Mouse (Mus musculus) ES-CJ7 (cell line): ENCODE results near the gene Sv2b.
"Not testable (repeated sequence)": the region's sequence is repeated elsewhere in the genome, so short reads cannot be mapped to it uniquely, and the experiment has no call there.

Experiments used
- DNase-seq: peaks from one replicate; pipeline ENCODE4 v3.0.0; 2011; ENCODE audit warnings: low read depth, low spot score

The Sv2b gene

DNA sequence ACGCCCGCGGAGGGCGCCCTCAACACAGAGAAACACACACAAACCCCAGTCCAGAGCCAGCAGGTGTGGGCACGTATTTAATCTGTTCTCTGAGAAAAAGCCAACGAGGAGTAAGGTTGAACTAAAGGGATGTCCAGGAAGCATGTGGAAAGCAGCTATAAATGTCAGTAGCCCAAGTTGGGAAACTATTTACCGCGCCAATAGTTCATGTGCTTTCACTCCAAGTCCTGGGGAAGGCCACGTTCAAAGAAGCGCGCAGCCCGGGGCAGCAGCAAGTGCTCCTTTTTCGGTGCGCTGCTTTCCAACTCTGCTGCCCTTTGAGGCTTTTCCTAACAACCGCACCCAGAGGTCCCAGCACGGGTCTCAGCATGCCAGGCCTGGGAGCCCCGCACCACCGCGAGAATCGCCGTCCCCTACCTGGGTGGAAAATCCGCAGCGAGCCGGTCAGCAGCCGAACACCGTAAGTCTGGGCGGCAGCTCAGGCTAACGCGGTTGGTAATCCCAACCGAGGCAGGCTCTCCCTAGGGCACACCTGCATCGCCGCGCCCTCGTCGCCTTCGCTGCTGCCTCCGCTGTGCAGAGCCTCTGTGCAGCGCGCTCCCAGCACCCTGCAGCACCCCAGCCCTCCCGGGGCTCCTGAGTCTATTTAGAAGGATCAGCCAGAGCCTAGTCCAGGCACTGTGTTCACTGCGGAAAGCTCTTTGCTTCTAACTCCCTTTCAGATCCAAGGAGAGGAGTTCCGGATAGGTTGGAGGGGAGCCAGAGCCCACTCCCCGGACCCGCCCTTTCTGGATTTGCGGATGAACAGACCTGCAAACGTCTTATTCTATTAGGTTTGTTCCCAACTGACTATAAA, at the start of gene Sv2b:
TSS of gene Sv2b (minus strand) at position 806 of the 856 bp plus-strand sequence.
- peak; percentile 19 for DNase-seq

DNA sequence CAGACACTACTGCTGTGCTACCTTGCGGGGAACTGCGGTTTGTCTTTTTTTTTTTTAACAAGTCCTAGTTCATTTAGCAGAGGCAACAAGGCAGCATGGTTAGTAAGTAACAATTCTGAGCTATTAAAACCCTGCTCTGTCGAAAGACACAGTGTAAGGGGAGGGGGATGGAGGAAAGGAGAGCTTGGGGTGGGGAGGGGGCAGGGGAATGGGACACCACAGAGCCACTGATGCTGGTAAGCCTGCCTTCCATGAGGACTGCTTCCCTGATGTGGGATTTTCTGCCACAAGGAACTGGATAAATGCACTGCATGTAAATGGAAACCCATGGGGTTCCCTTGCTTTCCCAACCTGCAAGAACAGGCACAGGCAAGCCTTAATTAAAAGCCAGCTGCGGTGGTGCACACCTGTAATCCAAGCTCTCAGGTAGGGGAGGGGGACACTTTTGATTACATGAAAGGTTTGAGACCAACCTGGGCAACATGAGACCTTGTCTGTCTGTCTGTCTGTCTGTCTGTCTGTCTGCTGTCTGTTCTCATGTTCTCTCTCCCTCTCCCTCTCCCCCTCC, 49.3 kb upstream of the Sv2b start:
- no peak for DNase-seq

DNA sequence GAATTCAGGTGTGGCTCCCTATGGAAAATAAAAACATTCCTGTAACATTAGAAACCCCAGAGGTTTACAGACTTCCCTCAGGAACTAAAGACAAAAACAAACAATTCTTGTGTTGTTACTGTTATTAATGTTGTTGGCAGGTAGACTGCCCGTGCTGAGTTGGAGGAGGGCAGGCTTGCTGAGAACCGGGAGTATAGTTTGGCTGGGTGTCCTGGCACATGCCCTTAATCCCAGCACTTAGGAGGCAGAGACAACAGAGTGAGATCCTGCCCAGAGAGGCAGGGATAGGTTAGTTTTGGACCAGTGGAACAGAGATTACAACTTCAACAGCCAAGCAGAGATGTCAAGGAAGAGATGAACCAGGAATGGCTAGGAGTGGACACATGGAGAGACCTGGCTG, 46.5 kb upstream of the Sv2b start:
- no peak for DNase-seq

DNA sequence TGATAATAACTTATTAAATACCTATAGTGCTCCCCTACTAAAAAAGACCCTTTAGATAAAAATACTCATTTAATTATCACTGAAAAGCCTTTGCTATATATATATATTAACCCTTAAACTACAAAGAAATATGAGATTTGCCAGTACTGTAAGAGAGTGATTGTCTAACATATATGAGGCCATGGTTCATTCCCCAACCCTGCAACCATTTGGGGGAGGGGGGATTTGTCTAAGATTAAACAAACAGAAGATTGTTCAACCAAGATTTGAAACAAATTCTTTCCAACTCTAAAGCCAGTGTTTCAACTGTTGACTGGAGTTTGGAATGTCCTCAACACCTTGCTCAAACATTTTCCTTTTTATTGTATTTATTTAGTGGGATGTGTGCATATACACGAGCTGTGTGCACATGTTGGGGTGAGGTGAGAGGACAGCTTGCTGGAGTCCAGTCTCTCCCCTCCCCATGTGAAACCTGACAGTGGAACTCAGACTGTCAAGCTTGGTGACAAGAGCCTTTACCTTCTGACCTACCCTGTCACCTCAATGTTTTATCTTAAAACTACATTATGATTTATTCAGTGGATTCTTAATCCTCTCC, 43.8 kb upstream of the Sv2b start:
- DNase-seq: no peak

DNA sequence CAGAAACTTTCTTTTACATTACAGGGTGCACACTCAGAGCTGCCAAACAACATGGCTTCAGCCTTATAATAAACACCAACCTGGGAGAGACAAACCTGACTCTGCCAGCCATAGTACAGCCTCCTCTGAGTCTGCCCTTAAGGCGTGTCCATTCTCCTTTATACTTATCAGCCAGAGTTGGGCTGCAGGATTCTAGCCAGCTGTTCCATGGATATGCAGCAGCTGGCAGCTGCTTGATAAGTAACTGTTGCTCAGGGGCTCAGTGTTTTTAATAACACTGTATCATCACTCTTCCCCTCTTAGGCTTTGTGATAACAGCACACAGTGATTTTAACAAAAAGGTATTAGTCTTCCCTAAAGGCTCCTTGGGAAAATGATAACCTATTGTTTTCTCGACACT, 41.1 kb upstream of the Sv2b start:
- no peak for DNase-seq

DNA sequence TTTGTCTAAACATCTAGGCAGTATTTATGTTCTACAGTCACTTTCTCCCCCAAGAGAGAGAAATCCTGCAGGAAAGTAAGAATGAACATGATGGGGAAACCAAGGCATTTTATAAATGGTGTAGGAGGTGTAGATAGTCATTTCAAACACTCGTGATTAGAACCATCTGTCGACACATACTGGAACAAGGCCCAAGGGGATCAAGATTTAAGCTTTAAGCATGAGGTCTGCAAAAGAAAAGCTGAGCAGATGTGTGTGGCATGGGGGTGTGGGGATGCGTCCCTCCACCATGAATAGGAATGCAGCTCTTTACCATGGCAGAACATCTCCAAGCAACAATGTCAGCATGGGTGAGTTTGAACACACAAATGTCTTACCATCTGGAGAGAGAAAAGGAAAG, 23.2 kb upstream of the Sv2b start:
- no peak for DNase-seq

DNA sequence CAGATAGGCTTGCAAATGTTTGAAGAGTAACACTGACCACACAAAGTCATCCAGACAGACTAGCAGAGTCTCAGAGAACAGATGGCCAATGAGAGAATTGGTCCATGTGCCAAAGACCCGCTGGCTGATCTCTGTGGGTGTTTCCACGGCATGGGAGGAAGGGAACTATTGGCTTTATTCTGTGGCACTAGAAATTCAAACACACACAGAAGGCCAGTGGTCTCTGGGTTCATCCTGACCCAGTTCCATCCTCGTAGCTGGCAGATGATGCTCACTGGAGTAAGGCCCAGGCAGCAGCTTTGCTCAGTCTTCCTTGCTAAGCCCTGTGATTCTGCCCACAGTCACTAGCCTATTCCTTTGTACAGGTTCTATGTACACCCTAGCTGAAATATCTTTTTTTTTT, 20.7 kb upstream of the Sv2b start:
- no peak for DNase-seq

DNA sequence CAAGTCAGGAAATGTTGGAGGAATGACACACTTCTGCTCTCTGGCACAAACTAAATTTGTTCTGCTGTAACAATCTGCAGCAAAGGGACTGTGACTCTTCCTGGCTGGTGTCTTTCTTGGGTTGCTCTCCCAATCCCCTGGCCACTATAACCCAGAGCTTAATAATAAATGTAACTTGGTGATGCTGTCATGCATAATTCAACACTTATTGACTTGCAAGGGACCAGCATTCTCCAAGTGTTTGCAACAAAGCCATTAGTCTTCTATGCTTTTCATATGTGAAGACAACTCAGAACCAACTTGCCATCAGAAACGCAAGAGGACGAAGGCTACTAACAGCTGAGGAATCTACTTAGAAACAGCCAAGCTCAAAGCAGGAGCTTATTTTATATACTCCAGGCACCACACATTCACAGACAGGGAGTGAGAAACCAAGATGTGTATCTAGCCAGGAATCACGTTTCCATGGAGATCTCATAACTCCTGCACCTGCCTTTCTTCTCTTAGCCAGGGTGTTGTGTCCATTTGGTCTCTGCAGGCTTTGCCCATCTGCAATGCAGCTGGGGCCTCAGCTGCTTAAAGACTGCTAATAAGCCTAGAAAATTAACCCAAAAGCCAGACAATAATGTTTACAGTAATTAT, 19.8 kb upstream of the Sv2b start:
- DNase-seq: no peak

DNA sequence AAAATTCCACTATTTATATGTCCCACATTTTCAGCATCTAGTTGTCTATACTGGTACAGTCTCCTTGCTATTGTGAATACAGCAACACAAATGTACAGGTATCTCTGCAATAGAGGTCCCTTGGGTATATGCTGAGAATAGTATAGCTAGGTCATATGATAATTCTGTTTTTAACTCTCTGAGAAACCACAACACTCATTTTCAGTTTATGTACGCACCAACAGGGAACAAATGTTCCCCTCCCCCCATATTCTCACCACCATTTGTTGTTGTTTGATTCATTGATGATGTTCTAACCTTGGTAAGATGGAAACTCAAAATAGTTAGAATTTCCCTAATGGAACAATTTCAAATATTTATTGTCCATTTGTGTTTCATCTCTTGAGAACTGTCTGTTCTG, 16.2 kb upstream of the Sv2b start:
- DNase-seq: no peak

DNA sequence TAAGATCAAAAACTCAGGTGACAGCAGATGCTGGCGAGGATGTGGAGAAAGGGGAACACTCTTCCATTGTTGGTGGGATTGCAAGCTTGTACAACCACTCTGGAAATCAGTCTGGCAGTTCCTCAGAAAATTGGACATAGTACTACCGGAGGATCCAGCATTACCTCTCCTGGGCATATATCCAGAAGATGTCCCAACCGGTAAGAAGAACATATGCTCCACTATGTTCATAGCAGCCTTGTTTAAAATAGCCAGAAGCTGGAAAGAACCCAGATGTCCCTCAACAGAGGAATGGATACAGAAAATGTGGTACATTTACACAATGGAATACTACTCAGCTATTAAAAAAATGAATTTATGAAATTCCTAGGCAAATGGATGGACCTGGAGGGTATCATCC, 13.7 kb upstream of the Sv2b start:
- not testable (repeated sequence) for DNase-seq

DNA sequence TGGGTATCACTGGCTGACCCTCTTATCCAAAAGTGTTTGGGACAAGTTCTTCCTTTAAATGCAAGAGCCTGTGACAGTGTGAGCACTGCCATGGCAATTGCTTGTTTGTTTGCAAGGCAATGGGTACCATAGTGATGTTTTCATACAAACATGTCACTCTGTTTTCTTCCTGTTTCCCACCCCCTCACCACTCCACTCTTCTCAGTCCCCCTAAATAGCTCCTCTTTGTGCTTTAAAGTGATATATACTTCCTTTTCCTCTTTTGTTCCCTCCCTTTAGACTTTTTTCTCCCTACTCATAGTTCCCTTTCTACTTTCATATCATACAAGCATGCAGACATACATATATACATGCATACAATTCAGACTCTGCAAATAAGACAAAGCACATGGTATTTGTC, 10.9 kb upstream of the Sv2b start:
- DNase-seq: no peak

DNA sequence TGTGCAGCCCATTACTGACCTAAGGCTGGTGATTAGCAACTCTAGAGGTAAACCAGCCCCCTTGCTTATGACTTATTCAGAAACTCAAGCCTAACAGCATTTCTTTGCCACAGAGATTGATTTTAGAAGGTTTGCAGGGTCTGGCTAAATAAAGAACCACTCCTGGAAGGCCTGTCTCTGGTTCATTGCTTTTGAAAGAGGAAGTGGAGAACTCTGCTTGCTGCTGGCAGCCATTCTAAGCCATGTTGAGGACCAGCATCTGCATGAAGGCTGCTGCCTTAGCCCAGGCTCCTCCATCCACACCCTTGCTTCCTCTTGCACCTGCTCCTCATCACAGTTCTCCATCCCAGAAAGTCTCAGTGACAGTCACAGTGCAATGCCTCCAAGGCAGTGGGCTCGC, 9.3 kb upstream of the Sv2b start:
- DNase-seq: no peak

DNA sequence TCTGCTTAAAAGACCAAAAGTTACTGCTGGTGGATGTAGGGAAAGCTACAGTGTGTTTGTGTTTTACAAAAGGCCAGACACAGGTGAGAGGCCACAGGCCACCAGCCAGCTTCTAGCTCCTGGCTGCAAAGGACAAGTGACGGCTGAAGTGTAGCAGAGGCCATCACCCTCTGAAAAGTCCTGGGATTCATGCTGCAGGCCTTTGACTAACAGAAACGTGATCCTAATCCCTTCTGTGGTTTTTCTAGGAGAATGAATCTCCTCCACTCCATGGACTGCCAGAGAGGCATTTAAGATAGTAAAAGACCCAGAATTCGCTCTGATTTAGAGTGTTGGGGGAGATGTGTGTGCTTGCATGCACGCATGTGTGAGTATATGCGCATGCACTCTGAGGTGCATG, 5.8 kb upstream of the Sv2b start:
- no peak for DNase-seq

DNA sequence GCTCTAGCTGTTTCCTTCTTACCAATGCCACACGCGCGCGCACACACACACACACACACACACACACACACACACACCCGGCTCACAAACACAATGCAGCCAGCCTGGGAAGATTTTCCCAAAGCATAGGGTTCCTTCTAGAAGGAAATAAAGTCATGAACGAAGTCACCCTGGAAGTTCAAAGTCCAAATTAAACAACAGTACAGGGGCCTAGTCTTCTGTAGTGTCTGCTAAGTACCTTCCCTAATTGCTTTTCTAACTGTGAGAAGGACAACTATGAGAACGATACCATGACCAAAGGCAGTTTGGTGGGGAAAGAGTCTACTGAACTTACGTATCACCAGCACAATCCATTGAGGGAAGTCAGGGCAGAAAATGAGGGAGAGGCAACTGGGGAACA, 508 bp upstream of the Sv2b start:
- no peak for DNase-seq

DNA sequence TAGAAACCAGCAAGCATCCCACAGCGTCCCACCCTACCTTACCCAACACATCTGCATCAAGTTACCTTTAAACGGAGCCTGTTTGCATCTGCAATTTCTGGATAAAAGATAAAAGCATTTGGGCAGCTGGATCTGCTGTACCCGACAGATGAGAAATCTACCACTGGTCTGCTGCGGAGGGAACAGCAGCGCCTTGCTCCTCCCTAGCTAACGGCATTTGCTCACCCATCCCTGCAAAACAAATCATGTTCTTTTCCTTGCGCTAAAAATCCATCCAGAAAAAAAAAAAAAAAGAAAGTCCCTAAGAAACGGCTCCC, 964 bp downstream of the Sv2b start:
- DNase-seq: no peak

DNA sequence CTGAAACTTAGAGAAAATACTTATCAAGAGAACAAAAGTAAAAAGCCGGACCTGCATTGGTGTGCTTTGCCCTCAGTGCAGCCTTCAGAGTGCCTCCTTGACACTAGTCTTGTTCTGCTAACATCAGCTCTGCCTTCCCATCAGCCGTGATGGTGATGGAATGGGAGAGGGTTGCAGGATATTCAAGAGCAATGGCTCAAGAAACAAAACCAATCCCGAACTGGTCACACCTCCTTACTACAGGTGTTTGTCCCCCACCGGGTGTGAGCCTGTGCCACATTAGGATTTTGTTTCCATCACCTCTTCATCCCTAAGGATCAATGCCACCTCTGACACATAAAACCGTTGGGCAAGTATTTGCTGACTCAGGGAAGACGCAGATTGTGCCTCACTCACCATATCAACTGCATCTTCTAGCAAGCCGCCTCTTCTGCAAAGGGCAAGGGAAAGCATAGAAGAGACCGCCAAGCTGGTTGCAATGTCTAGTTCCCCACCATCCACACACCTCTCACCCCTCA, 1.4 kb downstream of the Sv2b start:
- no peak for DNase-seq

DNA sequence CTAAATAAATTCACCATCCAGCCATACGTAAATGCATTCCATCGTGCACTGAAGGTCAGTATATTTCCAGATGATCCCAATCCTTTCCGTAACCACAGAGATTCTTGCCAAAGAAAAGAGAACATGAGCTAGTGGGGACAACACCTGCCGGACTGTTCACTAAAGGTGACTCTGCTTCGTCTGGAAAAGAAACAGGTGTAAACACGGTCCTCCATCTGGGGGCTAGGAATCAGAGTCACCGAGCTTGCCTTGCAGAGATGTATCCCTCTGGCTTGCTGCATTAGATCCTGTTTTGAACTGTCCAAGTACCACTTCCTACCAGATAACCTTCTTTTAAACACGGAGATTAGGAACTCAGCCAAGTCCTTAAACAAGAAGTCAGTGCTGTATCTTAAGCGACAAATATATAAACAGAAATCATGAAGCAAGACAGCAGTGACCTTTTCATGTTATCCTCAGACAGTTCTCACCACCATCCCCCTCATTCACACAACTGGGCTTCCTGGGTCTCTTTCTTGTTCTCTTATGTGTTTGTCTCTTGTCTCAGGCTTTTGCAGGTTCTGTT, 3.1 kb downstream of the Sv2b start:
- DNase-seq: no peak

DNA sequence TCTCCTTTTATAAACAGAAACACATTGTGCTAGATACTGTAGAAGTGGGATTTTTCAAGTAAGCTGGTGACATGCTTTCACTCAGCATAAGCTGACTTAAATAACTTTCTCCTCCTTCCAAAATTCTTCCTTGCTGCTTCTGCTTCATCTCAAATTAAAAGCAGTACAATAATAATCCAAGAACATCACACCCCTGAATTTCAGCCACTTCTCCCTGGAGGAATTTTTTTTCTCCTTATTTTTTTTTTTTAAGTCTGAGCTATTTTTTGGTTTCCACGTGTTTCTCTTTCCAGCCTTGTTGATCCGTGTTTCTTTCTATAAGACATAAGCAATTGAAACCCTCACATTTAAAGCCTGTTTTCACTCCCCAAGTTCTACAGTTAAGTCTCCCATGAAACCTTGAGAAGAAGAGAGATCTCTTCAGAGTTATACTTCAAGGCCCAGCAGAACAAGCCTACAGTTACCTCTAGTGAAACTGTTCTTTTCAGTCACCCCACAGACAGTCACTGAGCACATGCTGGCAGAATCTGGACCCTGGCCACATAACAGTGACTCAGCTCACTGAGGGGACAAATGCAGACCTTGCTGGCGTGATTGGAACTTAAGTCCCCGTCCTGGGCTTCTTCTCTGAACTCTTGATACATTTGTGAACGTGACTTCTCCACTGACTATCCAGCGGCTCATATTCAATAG, 6.4 kb downstream of the Sv2b start:
- DNase-seq: no peak

DNA sequence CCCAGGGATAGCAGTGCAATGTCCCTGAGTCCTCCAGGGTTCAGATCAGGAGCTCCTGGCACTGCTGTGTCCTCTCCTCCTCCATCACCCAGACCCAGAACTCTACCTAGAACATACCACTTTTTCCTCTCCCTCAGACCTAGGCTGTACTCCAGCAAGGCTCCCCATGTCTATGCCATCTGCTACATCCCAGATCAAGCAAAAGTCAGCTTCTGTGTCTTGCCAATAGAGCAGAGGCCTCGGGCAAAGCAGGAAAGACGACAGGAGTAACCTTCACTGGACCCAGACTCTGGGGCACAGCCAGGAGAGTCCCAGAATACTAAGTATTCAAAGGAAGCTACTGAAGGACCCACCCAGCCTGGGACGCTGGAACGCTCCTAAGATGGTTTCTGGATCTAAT, 9.8 kb downstream of the Sv2b start:
- no peak for DNase-seq

DNA sequence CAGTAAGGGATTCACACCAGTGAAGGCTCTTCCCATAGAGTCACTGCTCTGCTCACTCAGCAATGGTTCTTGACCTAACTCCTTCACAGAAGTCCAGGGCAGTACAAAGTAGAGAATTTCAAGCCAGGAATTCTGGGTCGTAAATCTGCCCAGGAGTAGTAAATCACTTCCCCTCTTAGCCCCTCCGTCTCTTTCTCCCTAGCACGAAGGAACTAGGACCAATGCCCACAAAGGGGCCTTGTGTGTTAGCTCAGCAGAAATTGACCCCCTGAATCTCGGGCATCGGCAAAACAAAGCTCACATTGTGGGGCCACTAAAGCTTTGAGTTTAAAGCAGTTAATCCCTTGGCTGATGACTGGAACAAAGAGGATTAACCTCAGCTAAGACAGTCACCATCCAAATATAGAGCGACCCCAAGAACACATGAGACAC, 12.4 kb downstream of the Sv2b start:
- no peak for DNase-seq

DNA sequence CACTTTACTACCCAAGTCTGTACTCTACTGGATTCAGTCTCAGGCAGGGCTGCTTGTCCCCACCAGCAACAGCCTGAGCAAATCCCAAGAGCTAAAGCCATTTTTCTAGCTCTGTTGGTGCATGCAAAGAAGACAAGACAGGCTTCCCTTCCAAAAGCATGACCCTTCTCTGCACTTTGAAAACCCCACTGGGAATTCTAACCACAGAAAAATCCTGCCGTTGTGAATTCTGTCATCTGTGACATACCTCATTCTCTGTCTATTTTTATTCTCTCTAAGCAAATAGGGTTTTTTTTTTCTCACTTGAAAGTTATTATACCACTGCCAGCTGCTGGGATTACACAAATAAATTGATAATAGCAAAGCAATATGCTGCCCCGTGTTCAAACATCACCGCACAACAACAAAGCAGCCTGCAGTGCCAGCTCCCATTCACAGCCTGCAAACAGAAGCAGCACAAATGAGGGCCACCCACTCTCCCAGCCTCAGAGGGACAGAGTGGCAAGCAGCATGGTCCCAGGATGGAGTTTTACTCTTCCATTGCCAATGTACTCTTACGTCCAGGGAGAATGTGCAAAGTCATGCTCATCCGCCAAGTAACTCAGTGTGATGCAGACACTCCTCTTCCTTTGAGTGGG, 13.7 kb downstream of the Sv2b start:
- DNase-seq: no peak
